Mouse (Mus musculus) frontal cortex, postnatal 25 days (tissue): ENCODE data around the gene Casp3.
"Not testable (repeated sequence)": the region's sequence is repeated elsewhere in the genome, so short reads cannot be mapped to it uniquely, and the experiment has no call there.

Experiments
- DNase-seq, 2 experiments: peaks; one replicate each; pipeline ENCODE4 v3.0.0; 2022; ENCODE audit warnings: low spot score in 2 of 2

The Casp3 gene

GRCm38 (mm10) chr8:46616879-46617689 is at the start of gene Casp3, which contains the start of gene Primpol:
TSS of gene Casp3 (plus strand) at chr8:46617291.
TSS of gene Primpol (minus strand) at chr8:46617212.
- DNase-seq: peak; percentile 80 to 91

- no peak for DNase-seq
These were observed 49.1 kb upstream of the Casp3 start for GRCm38 (mm10) chr8:46567946-46568345.

- DNase-seq: no peak
These were observed 48.1 kb upstream of the Casp3 start for GRCm38 (mm10) chr8:46568942-46569341.

DNA sequence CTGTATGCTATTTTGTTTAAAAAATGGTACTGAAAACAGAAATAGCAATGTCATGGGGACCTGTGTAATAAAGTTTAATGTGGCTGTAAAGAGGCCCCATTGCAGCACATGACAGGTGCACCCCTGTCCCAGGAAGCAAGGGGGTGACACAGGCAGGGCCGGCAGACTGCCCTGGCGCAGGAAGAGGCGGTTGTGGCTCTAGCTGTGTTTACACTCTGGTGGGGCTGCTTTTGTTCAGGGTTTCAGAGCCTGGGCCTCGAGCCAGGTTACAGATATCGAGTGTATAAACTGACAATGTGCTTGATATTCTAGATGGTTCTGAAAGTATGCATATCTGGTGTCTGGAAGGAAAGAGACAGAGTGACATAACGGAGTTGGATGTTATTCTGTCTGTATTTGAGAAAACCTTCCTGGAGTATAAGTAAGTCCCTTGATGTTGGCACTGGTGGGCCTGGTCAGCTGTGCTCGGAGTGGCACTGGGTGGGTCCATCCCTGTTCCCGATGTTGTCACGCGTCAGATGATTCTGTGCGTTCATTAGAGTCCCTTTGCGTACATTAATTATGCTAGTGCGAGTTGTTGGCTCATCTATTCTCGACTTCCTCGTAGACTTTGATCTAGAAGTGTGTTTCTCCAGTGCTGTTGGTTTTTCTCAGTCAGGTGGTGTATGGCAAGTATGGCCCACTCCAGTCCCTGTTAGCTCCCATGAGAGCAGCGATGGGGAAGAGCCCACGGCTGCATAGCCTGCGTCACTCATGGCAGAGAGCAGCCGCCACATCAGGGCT is 47.2 kb upstream of the Casp3 start:
- no peak for DNase-seq

- DNase-seq: no peak
These were observed 46.4 kb upstream of the Casp3 start for GRCm38 (mm10) chr8:46570673-46571072.

GRCm38 (mm10) chr8:46573446-46573845 is 43.6 kb upstream of the Casp3 start:
- DNase-seq: no peak

DNA sequence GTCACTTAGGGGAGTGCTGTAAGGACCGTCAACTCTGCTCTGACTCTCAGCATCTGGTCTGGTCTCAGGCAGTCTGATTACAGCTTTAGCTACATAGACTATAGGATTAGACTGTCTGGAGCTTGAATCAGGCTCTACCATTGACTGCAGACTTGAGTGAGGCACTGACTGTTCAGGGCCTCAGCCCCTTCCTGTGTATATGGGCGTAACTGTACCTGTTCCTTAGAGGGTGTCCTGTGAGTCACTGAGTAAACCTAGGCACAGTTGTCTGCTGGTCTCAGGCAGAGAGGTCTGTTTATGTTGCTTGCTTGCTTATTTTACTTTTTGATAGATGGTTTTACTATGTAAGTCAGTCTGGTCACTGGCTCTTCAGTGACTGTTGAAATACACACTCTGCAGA is 43.1 kb upstream of the Casp3 start:
- DNase-seq: no peak

- DNase-seq: no peak
These were observed 38.3 kb upstream of the Casp3 start for GRCm38 (mm10) chr8:46578794-46579193.

DNA sequence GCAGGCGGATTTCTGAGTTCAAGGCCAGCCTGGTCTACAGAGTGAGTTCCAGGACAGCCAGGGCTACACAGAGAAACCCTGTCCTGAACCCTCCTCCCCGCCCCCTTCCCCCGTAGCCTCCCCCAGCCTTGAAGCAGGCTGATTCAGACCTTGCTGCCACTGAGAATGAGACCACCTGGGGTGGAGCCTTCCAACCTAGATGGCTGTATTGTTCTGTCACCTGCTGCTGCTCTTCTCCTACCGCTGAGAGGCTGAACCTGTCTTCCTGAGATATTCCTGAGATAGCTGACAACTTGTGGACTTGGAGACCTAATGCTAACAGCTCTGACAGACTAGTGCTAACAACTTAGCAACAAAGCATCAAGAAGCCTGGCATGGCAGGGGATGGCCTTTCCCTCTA is 32.8 kb upstream of the Casp3 start:
- DNase-seq: not testable (repeated sequence)

GRCm38 (mm10) chr8:46585576-46585975 is 31.5 kb upstream of the Casp3 start:
- DNase-seq: no peak

DNA sequence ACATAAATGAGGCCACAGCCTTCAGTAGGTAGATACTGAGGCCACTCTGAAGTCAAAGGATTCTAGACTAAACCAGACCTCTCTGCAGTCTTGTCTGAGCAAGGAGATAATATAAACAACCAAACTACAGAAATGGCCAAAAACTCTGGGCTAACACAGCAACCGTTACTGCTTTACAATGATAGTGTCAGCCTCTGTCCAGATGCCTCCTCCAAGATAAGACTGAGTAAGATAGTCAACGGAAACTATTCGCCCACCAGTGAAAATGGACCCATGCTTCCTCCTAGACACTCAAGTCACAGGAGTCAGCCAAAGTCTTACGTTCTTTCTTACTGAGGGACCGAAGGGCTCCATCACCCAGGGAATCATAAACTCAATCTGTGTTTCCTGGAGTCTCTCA is 29.2 kb upstream of the Casp3 start:
- DNase-seq: no peak

- DNase-seq: no peak
These were observed 28.4 kb upstream of the Casp3 start for GRCm38 (mm10) chr8:46588663-46589062.

- DNase-seq: no peak
These were observed 24.0 kb upstream of the Casp3 start for GRCm38 (mm10) chr8:46593067-46593466.

- DNase-seq: no peak
These were observed 23.3 kb upstream of the Casp3 start for GRCm38 (mm10) chr8:46593772-46594171.

DNA sequence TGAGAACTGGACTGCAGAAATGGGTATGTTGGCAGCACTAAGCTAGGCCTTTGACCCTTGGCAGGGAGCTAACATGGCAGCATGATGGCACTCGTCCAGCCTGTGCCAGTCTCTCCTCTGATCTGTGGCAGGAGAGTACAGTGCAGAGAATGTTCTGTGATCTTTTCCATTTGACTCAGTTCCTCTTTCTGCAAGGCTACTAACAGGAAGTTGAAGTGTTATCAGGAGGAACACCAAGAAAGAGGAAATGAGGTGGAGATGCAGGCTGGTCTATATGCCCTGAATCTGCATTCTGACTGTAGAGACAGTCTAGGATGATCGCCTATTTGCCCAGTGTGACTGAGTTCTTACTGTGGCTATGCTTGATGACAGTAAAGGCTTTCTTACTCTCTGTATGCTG is 21.5 kb upstream of the Casp3 start:
- no peak for DNase-seq

DNA sequence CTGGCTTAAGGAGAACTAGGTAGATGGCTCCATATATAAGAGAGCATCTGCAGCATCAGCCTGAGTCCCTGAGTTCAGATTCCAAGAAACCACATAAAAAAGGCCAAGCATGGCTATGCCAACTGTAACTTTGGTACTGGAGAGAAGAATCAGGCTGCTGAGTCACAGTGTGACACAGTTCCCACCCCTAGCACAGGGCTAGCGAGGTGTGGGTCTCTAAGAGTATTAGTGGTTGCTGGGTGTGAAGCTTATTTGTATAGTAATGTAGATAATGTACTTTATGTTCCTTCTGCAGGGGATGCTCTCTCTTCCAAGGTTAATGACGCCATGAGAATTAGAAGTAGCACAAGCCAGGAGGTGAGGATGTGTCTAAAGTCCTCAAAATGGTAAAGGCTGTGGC is 20.6 kb upstream of the Casp3 start:
- no peak for DNase-seq

DNA sequence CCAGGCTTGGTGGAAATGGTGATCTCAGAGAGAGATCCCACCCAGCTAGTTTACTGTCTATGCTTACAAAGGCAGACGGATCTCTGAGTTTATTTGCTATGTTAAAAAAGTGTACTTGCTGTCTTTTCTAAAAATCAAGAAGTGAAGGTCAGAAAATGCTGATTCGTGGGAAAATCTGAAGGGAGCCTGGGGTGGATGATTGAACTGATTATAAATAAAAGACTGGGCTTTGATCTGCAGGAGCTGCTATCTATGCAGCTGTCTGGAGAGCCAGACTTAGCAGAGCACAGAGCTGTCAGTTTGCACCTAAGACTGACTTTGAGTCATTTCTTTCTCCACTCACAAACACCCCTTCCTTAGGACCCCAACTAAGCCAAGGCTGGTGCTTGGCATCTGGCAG is 19.7 kb upstream of the Casp3 start:
- no peak for DNase-seq

- no peak for DNase-seq
These were observed 19.0 kb upstream of the Casp3 start for GRCm38 (mm10) chr8:46598114-46598513.

- no peak for DNase-seq
These were observed 18.3 kb upstream of the Casp3 start for GRCm38 (mm10) chr8:46598753-46599152.

DNA sequence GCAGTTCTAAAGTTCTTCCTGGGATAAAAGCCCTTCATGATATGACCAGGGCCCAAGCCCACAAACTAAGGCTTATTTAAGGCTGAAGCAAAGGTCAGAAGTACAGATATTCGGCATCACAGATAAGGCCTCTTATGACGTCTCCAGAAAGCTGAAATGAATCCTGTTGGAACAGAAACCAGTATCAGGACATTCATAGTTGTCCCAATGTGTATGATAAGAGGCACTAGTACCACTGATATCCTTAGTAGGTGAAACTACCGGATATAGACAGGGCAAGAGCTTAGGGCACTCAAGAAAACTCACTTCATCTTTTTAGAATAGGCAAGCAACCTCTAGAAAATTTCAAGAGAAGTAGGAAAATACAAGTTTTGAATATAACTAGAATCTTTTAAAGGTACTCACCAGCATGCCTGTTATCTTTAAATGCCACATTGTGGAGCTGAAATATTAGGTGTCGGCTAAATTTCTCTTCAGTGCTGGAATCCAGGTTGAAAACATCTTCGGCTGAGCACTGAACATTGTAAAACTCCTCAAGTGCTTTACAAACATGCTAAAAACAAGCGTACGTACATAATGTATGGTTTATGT is 17.7 kb upstream of the Casp3 start:
- DNase-seq: no peak

DNA sequence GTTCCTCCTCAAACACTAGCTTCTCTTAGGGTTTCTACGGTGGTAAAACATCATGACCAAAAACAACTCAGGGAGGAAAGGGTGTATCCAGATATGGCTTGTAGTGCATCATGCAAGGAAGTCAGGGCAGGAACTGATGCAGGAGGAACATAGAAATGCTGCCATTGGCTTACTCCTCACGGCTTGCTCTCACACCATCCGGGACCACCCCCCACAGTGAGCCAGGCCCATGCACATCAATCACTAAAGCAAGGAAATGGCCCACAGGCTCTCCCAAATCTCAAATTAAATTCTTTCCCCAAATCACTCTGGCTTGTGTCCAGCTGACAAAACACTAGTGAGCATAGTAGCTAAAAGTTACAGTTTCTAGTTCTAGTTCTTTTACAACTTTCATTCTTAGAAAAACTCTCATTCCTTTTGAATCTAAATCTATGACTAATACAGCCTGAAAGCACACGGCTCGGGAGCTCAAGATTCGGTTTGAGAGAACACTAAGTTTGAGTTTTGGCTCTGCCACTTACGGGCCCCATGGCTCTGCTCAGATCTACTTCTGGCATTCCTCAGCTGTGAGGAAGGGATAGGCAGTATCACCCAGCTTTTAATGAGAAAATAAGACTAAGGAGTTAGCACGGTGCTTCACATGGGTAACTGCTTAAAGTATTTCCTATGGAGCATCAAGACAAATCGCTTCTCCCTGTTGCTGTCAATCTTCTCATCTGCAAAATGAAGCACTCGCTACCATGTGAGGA is 16.0 kb upstream of the Casp3 start:
- DNase-seq: no peak

DNA sequence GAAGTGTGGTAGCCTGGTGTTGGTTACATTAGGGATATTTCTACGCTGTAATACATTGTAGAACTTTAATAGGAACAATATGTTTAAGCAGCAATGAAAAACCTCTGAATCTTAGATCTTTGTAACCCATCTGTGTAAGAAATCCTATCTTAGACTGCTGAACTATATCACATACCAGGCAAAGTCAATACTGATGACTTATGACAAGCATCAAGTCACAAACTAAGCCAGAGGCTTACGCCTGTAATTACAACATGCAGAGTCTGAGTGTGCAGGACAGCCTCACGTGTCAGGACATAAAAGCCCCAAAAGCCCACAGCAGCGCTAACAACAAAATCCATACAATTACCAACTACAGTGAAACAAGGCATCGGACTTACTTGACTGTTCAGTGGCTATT is 13.5 kb upstream of the Casp3 start:
- no peak for DNase-seq
